Mouse (Mus musculus): ENCODE results near the gene Tmem247.

GRCm38 (mm10) chr17:86968581-86968980 is 51.4 kb downstream of the Tmem247 start:
- TF ChIP-seq CTCF (IDR thresholded peaks at IDR 0.05; ENCODE audit: low read depth) = no peak
- TF ChIP-seq EP300 (IDR thresholded peaks at IDR 0.05; ENCODE audit: low read depth) = no peak
